Mouse (Mus musculus) limb, embryonic 14.5 days (tissue): Measurements from ENCODE around the gene Tspan32. TPM values are rescaled to one million over a fixed set of nuclear protein-coding genes. Genes with fewer than 3 reads are reported as not detected.

Experiments
- ATAC-seq: fragments of 200-750 bp; cut with Nextera tagmentation; 2 replicates; pipeline ENCODE4 v1.8.0; 2017; ENCODE audit warnings: low read depth, moderate number of reproducible peaks, moderate TSS enrichment; ENCODE audit not compliant: low FRiP score
- DNase-seq: peaks from one replicate; pipeline ENCODE4 v3.0.0-alpha.2; 2015; ENCODE audit warnings: low spot score
- H3K27ac ChIP-seq: fragments of 300-500 bp; sonication (generic); replicated peaks from 2 replicates; pipeline ENCODE4 v1.5.1; 2014; ENCODE audit warnings: low read depth, mild to moderate bottlenecking, low read length, moderate library complexity, mixed read lengths
- H3K27me3 ChIP-seq: fragments of 300-500 bp; sonication (generic); 2 replicates; pipeline ENCODE4 v1.6.1; 2014; ENCODE audit warnings: low read length, mixed read lengths; ENCODE audit not compliant: control insufficient read depth, insufficient read depth
- H3K36me3 ChIP-seq: fragments of 300-500 bp; sonication (generic); 2 replicates; pipeline ENCODE4 v1.6.1; 2014; ENCODE audit warnings: mild to moderate bottlenecking, low read length, moderate library complexity, mixed read lengths; ENCODE audit not compliant: control insufficient read depth, insufficient read depth
- H3K4me1 ChIP-seq: fragments of 300-500 bp; sonication (generic); 2 replicates; pipeline ENCODE4 v1.6.1; 2014; ENCODE audit warnings: antibody characterized with exemption, low read length, mixed read lengths; ENCODE audit not compliant: control insufficient read depth, insufficient read depth
- H3K4me2 ChIP-seq: fragments of 300-500 bp; sonication (generic); replicated peaks from 2 replicates; pipeline ENCODE4 v1.6.1; 2014; ENCODE audit warnings: low read depth, mild to moderate bottlenecking, low read length, moderate library complexity; ENCODE audit not compliant: severe bottlenecking
- H3K4me3 ChIP-seq: fragments of 300-500 bp; sonication (generic); replicated peaks from 2 replicates; pipeline ENCODE4 v1.5.1; 2014; ENCODE audit warnings: low read length
- H3K9ac ChIP-seq: fragments of 300-500 bp; sonication (generic); 2 replicates; pipeline ENCODE4 v1.6.1; 2014; ENCODE audit warnings: mild to moderate bottlenecking, low read depth, low read length, moderate library complexity; ENCODE audit not compliant: severe bottlenecking
- H3K9me3 ChIP-seq: fragments of 300-500 bp; sonication (generic); 2 replicates; pipeline ENCODE4 v1.6.1; 2016; ENCODE audit warnings: low read length; ENCODE audit not compliant: control insufficient read depth
- POLR2A ChIP-seq: fragments of 200-500 bp; IDR thresholded peaks from 2 replicates; pipeline ENCODE4 v1.8.0; 2012; ENCODE audit warnings: inconsistent platforms, mild to moderate bottlenecking, moderate library complexity, borderline replicate concordance; ENCODE audit not compliant: insufficient read depth, insufficient read length; ENCODE audit errors: extremely low read depth
- WGBS: fragments of 180-500 bp; shearing (Covaris S2); extraction: QIAGEN DNeasy Blood & Tissue Kit; methylation state at CpG from one replicate; pipeline ENCODE4 v1.1.7; 2014; 5-methylcytosine and 5-hydroxymethylcytosine counted together
- polyA plus RNA-seq, 2 experiments: library from polyadenylated mRNA; depleted of rRNA in 1 of 2; stranded (reverse) in 1 of 2; unstranded in 1 of 2; fragments of >200 nt; fragmentation: Nextera tagmentation in 1 of 2; extraction: Ambion mirVana in 1 of 2; gene quantifications; 2 replicates each; pipeline versions ENCODE4 v1.2.1 to v1.2.3; 2012 to 2014

Gene Tspan32
- polyA plus RNA-seq, 2 experiments, result 5.5 to 6.0 TPM

- no peak for TF ChIP-seq POLR2A
- Histone ChIP-seq H3K9ac (no peak overlapping the region), H3K9me3 (no peaks in the 10 kb centered on the region), H3K4me1 (no peaks in the 10 kb centered on the region), H3K36me3 (peaks cover 13% of the 10 kb centered on the region), H3K4me2 (no peak overlapping the region), H3K4me3 (no peak overlapping the region), H3K27me3 (no peaks in the 10 kb centered on the region), H3K27ac (no peak overlapping the region)
- DNase-seq (no peak), ATAC-seq (no peak)
- WGBS, result 93% methylated on average over 8 of the region's 8 CpGs
Measured at GRCm38 (mm10) chr7:143034519-143035450, 29.9 kb downstream of the Tspan32 start.

DNA sequence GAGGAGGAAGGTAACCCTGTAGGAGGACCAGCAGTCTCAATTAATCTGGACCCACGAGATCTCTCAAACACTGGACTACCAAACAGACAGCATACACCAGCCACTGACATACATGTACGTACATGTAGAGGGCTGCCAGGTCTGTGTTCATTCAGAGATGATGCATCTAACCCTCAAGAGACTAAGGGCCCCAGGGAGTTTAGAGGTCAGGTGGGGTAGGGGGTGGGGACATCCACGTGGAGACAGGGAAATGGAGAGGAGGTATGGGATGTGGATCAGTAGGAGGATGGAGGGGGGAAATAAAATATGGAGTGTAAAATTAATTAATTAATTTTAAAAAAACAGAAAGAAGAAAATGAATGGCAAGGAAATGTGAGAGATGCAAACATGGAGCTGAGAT, 31.9 kb downstream of the Tspan32 start:
- H3K36me3 ChIP-seq, result peaks cover 9% of the 10 kb centered on the region
- no peaks in the 10 kb centered on the region for H3K27me3 ChIP-seq
- H3K4me1 ChIP-seq, result no peaks in the 10 kb centered on the region
- no peaks in the 10 kb centered on the region for H3K9me3 ChIP-seq
- DNase-seq (no peak), ATAC-seq (no peak)
- no peak overlapping the region for H3K9ac ChIP-seq
- no peak overlapping the region for H3K27ac ChIP-seq
- H3K4me3 ChIP-seq, result no peak overlapping the region
- 87% methylated on average over 3 of the region's 3 CpGs for WGBS
- TF ChIP-seq POLR2A, result no peak
- H3K4me2 ChIP-seq, result no peak overlapping the region

DNA sequence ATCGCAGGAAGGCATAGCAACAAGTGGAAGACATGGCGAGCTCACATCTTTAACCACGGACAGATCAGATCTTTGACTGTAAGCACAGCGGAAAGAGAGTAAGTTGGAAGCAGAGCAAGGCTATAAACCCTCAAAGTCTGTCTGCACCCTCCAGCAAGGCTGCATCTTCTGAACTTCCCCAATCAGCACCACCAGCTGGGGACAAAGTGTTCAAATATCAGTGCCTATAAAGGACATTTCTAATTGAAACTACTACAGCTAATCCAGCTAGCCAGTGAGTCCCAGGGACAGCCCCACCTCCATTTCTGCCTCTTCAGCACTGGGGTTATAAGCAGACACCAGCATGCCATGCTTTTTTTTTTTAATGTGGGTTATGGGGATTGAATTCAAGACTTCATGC, 32.5 kb downstream of the Tspan32 start:
- Histone ChIP-seq H3K9ac (no peak overlapping the region), H3K4me1 (no peaks in the 10 kb centered on the region), H3K4me3 (no peak overlapping the region), H3K27me3 (no peaks in the 10 kb centered on the region), H3K27ac (no peak overlapping the region), H3K4me2 (no peak overlapping the region), H3K36me3 (peaks cover 9% of the 10 kb centered on the region), H3K9me3 (no peaks in the 10 kb centered on the region)
- 93% methylated on average over 4 of the region's 4 CpGs for WGBS
- ATAC-seq, result no peak
- no peak for TF ChIP-seq POLR2A
- no peak for DNase-seq

GRCm38 (mm10) chr7:143038174-143038931, 33.5 kb downstream of the Tspan32 start:
- H3K9me3 ChIP-seq, result no peaks in the 10 kb centered on the region
- no peak for DNase-seq
- H3K4me1 ChIP-seq, result no peaks in the 10 kb centered on the region
- no peak overlapping the region for H3K4me2 ChIP-seq
- TF ChIP-seq POLR2A, result no peak
- no peak overlapping the region for H3K27ac ChIP-seq
- peaks cover 8% of the 10 kb centered on the region; the same call in 1 of the 2 replicates for H3K36me3 ChIP-seq
- H3K4me3 ChIP-seq, result no peak overlapping the region
- ATAC-seq, result no peak
- 90% methylated on average over 3 of the region's 3 CpGs for WGBS
- H3K9ac ChIP-seq, result no peak overlapping the region
- H3K27me3 ChIP-seq, result no peaks in the 10 kb centered on the region

DNA sequence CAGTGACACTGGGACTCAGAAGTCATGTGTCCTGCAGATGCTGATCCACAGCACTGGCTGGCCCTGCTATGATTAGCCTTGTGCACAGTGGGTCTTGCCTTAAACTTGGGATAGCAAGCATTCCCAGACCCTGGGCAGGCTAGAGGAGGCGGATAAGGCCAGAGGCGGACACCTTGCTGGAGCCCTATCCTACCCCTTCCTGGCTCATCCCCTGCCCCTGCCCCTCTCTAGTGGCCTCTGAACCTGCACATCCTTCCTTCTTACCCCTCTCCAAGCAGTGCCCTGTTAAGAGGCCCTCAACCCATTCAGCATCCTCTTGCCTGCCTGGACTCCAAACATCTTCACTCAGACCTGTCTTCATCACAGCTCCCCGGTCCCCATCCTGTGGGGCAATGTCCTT, 35.7 kb downstream of the Tspan32 start:
- Histone ChIP-seq H3K4me1 (no peaks in the 10 kb centered on the region), H3K9me3 (0 out of 2 replicates have a peak, but pooled peaks cover 3% of the 10 kb centered on the region), H3K4me2 (no peak overlapping the region), H3K9ac (no peak overlapping the region), H3K4me3 (no peak overlapping the region), H3K27ac (no peak overlapping the region), H3K36me3 (peaks cover 5% of the 10 kb centered on the region), H3K27me3 (no peaks in the 10 kb centered on the region)
- TF ChIP-seq POLR2A, result no peak
- ATAC-seq, result no peak
- 96% methylated on average over 3 of the region's 3 CpGs for WGBS
- DNase-seq, result no peak
